Mouse (Mus musculus): ENCODE results near the gene Cmya5. TPM values are rescaled to one million over a fixed set of nuclear protein-coding genes. Genes with fewer than 3 reads are reported as not detected.
"Not testable (repeated sequence)": the region's sequence is repeated elsewhere in the genome, so short reads cannot be mapped to it uniquely, and the experiment has no call there.

Cmya5 gene
- 2.5 to 4.3 TPM (median 3.1 TPM) in 3 replicates for total RNA-seq (2017)

- ATAC-seq (replicated peaks; ENCODE audit: insufficient number of reproducible peaks, low FRiP score, low TSS enrichment, poor library complexity, severe bottlenecking), result peak; percentile 77
Measured at GRCm38 (mm10) chr13:93144336-93145167, at the start of gene Cmya5. Gene Cmya5 (minus strand): TSS chr13:93144724.

- no peak for ATAC-seq (replicated peaks; ENCODE audit: insufficient number of reproducible peaks, low FRiP score, low TSS enrichment, poor library complexity, severe bottlenecking)
Measured at GRCm38 (mm10) chr13:93192646-93193026, 48.1 kb upstream of the Cmya5 start.

GRCm38 (mm10) chr13:93191831-93192645 is 47.5 kb upstream of the Cmya5 start, which contains the start of gene Tent2:
Gene Tent2 (minus strand): TSS chr13:93192385.
- ATAC-seq (replicated peaks; ENCODE audit: insufficient number of reproducible peaks, low FRiP score, low TSS enrichment, poor library complexity, severe bottlenecking), result peak; percentile 98

GRCm38 (mm10) chr13:93189416-93189815 is 44.9 kb upstream of the Cmya5 start:
- no peak for ATAC-seq (replicated peaks; ENCODE audit: insufficient number of reproducible peaks, low FRiP score, low TSS enrichment, poor library complexity, severe bottlenecking)

- ATAC-seq (replicated peaks; ENCODE audit: insufficient number of reproducible peaks, low FRiP score, low TSS enrichment, poor library complexity, severe bottlenecking), result no peak
Measured at GRCm38 (mm10) chr13:93188738-93189137, 44.2 kb upstream of the Cmya5 start.

- not testable (repeated sequence) for ATAC-seq (replicated peaks; ENCODE audit: insufficient number of reproducible peaks, low FRiP score, low TSS enrichment, poor library complexity, severe bottlenecking)
Measured at GRCm38 (mm10) chr13:93187792-93188191, 43.3 kb upstream of the Cmya5 start.

GRCm38 (mm10) chr13:93180351-93180750 is 35.8 kb upstream of the Cmya5 start:
- no peak for ATAC-seq (replicated peaks; ENCODE audit: insufficient number of reproducible peaks, low FRiP score, low TSS enrichment, poor library complexity, severe bottlenecking)

GRCm38 (mm10) chr13:93179522-93179921 is 35.0 kb upstream of the Cmya5 start:
- 0 out of 2 replicates have a peak, but pooled peaks have one; percentile 47 for ATAC-seq (replicated peaks; ENCODE audit: insufficient number of reproducible peaks, low FRiP score, low TSS enrichment, poor library complexity, severe bottlenecking)

GRCm38 (mm10) chr13:93177571-93177970 is 33.0 kb upstream of the Cmya5 start:
- ATAC-seq (replicated peaks; ENCODE audit: insufficient number of reproducible peaks, low FRiP score, low TSS enrichment, poor library complexity, severe bottlenecking), result no peak

- ATAC-seq (replicated peaks; ENCODE audit: insufficient number of reproducible peaks, low FRiP score, low TSS enrichment, poor library complexity, severe bottlenecking), result no peak
Measured at GRCm38 (mm10) chr13:93163303-93163702, 18.8 kb upstream of the Cmya5 start.

- ATAC-seq (replicated peaks; ENCODE audit: insufficient number of reproducible peaks, low FRiP score, low TSS enrichment, poor library complexity, severe bottlenecking), result no peak
Measured at GRCm38 (mm10) chr13:93162456-93162855, 17.9 kb upstream of the Cmya5 start.

- no peak for ATAC-seq (replicated peaks; ENCODE audit: insufficient number of reproducible peaks, low FRiP score, low TSS enrichment, poor library complexity, severe bottlenecking)
Measured at GRCm38 (mm10) chr13:93158261-93158660, 13.7 kb upstream of the Cmya5 start.

- no peak for ATAC-seq (replicated peaks; ENCODE audit: insufficient number of reproducible peaks, low FRiP score, low TSS enrichment, poor library complexity, severe bottlenecking)
Measured at GRCm38 (mm10) chr13:93153280-93153679, 8.8 kb upstream of the Cmya5 start.

GRCm38 (mm10) chr13:93143819-93144283 is 673 bp downstream of the Cmya5 start:
- no peak for ATAC-seq (replicated peaks; ENCODE audit: insufficient number of reproducible peaks, low FRiP score, low TSS enrichment, poor library complexity, severe bottlenecking)

- ATAC-seq (replicated peaks; ENCODE audit: insufficient number of reproducible peaks, low FRiP score, low TSS enrichment, poor library complexity, severe bottlenecking), result no peak
Measured at GRCm38 (mm10) chr13:93141184-93141583, 3.3 kb downstream of the Cmya5 start.

GRCm38 (mm10) chr13:93138059-93138458 is 6.5 kb downstream of the Cmya5 start:
- no peak for ATAC-seq (replicated peaks; ENCODE audit: insufficient number of reproducible peaks, low FRiP score, low TSS enrichment, poor library complexity, severe bottlenecking)

- ATAC-seq (replicated peaks; ENCODE audit: insufficient number of reproducible peaks, low FRiP score, low TSS enrichment, poor library complexity, severe bottlenecking), result no peak
Measured at GRCm38 (mm10) chr13:93137098-93137497, 7.4 kb downstream of the Cmya5 start.

GRCm38 (mm10) chr13:93136251-93136650 is 8.3 kb downstream of the Cmya5 start:
- ATAC-seq (replicated peaks; ENCODE audit: insufficient number of reproducible peaks, low FRiP score, low TSS enrichment, poor library complexity, severe bottlenecking), result no peak

- ATAC-seq (replicated peaks; ENCODE audit: insufficient number of reproducible peaks, low FRiP score, low TSS enrichment, poor library complexity, severe bottlenecking), result peak; percentile 70
Measured at GRCm38 (mm10) chr13:93135501-93135900, 9.0 kb downstream of the Cmya5 start.
